Mouse (Mus musculus) mesoderm, embryonic 11.5 days (tissue): ENCODE measurements at regions not wholly inside any gene's neighbourhood (a gene's known extent, or its start where the extent isn't known, plus 50 kb on each side); places are given as distances from the start of the nearest gene placed in this dataset.

Source experiments
- DNase-seq: peaks from one replicate; pipeline ENCODE4 v3.0.0-alpha.2; 2012; ENCODE audit warnings: low read depth, low spot score

DNA sequence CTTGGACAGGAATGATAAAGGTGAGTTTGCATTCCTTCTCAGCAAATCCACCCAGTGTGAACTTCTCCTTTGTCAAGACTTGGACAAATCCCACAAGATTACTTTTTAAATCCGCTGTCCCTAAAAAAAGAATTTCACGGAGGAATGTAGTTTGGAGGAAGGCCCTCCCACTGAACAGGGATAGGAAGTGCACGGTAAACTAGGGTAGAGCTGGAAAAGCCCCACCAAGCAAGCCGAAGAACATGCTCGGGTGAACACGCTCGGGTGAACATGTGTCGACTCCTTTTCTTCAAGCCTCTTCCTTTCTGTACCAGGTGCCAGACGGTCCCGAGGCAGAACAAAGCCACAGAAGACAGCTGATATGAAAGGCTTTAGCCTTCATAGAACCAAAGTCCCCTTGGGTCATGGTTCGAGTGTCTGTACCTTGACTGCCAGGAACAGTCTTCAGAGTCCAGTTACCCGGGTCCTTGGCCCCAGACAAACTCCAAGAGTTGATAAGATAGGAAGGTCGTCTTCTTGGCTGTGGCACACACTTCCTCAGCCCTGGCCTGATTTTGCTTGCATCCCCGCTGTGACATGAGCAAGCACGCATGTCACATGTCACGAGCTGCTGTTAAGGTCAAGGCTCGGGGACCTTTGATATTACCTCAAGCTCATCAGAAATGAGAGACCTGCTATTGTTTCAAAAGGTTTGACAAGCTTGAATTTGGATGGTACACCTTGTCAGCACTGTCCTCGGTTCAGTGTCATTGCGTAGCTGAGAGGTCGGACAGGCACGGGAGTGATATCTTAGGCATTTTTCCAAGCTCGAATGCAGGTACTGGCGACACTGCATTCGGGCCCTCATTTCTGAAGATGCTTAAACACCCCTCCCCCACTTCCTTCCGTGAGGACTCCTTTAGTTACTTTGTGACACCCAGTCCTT is 51.5 kb upstream of the Ryk start:
- DNase-seq, result no peak

DNA sequence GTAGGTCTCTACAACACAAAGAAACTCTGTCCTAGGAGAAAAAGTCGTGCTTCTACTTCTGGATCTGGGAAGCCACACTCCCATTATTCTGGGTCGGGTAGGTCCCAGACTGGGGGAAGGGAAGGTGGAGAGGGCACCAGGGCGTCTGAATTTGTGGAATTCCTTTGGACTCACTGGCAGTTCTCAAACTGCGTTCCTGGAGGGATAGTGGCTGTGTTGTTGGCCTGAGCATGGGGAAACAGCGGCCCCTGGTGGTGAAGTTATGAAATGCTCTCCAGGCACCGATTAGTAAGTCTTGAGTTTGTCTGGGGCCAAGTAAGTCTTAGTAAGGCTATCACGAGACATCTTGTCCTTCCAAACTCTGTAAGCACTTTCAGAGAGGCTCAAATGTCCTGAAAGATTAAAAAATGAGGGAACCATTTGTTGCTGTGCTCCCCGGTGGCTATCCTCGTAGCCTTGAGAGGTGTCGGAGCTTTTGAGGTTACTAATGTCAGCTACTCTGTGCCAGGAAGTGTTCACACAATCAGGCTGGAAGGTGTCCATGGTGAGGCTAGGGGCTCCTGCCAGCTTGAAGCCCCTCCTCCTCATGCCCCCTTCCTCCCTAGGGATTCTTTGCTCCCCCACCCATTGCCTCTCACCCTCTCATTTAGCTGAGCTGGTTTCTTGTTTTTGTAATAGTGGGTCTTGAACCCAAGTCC is 50.2 kb upstream of the Ryk start:
- peak; percentile 94 for DNase-seq
